Mouse (Mus musculus) lung, embryonic 15.5 days (tissue): ENCODE results near the gene Rpa2. TPM values are rescaled to one million over a fixed set of nuclear protein-coding genes. Genes with fewer than 3 reads are reported as not detected.

Experiments used
- ATAC-seq: fragments of 200-750 bp; cut with Nextera tagmentation; 2 replicates; pipeline ENCODE4 v1.8.0; 2017; ENCODE audit warnings: moderate number of reproducible peaks, borderline replicate concordance; ENCODE audit not compliant: low FRiP score, low TSS enrichment; ENCODE audit errors: extremely low read depth
- H3K27ac ChIP-seq: fragments of 300-500 bp; sonication (generic); 2 replicates; pipeline ENCODE4 v1.5.1; 2015; ENCODE audit warnings: moderate library complexity, mild to moderate bottlenecking, inconsistent platforms
- H3K27me3 ChIP-seq: fragments of 300-500 bp; sonication (generic); 2 replicates; pipeline ENCODE4 v1.6.1; 2015; ENCODE audit warnings: inconsistent platforms
- H3K36me3 ChIP-seq: fragments of 300-500 bp; sonication (generic); 2 replicates; pipeline ENCODE4 v1.6.1; 2015; ENCODE audit warnings: inconsistent platforms
- H3K4me1 ChIP-seq: fragments of 300-500 bp; sonication (generic); 2 replicates; pipeline ENCODE4 v1.6.1; 2015; ENCODE audit warnings: inconsistent platforms
- H3K4me2 ChIP-seq: fragments of 300-500 bp; sonication (generic); 2 replicates; pipeline ENCODE4 v1.6.1; 2015; ENCODE audit warnings: inconsistent platforms, mild to moderate bottlenecking, moderate library complexity
- H3K4me3 ChIP-seq: fragments of 300-500 bp; sonication (generic); 2 replicates; pipeline ENCODE4 v1.5.1; 2015; ENCODE audit warnings: mild to moderate bottlenecking, inconsistent platforms
- H3K9ac ChIP-seq: fragments of 300-500 bp; sonication (generic); 2 replicates; pipeline ENCODE4 v1.6.1; 2015; ENCODE audit warnings: inconsistent platforms
- H3K9me3 ChIP-seq: fragments of 300-500 bp; sonication (generic); 2 replicates; pipeline ENCODE4 v1.6.1; 2016; ENCODE audit warnings: inconsistent platforms
- WGBS: fragments of 180-500 bp; shearing (Covaris S2); methylation state at CpG from one replicate; pipeline ENCODE4 v1.1.7; 2015; 5-methylcytosine and 5-hydroxymethylcytosine counted together
- polyA plus RNA-seq: library from polyadenylated mRNA; unstranded; fragments of >200 nt; fragmentation: Nextera tagmentation; extraction: Ambion mirVana; gene quantifications from 2 replicates; pipeline ENCODE4 v1.2.1, GENCODE M21; 2015

Rpa2 gene
- polyA plus RNA-seq, 1 experiment from 2014 or later = 111 TPM

- H3K9me3 ChIP-seq = no peaks in the 10 kb centered on the region
- no peak overlapping the region for H3K4me3 ChIP-seq
- no peaks in the 10 kb centered on the region for H3K36me3 ChIP-seq
- 0 out of 2 replicates have a peak, but pooled peaks cover 2% of the 10 kb centered on the region for H3K4me1 ChIP-seq
- 86% methylated on average over 7 of the region's 7 CpGs for WGBS
- H3K27ac ChIP-seq = no peak overlapping the region
- no peaks in the 10 kb centered on the region for H3K27me3 ChIP-seq
- no peak for ATAC-seq
- no peak overlapping the region for H3K4me2 ChIP-seq
- H3K9ac ChIP-seq = no peak overlapping the region
Observed at GRCm38 (mm10) chr4:132806620-132807191, 38.6 kb downstream of the Rpa2 start.

- Histone ChIP-seq H3K27ac (no peak overlapping the region), H3K4me2 (no peak overlapping the region), H3K9ac (no peak overlapping the region), H3K4me3 (no peak overlapping the region), H3K36me3 (no peaks in the 10 kb centered on the region), H3K27me3 (no peaks in the 10 kb centered on the region), H3K4me1 (0 out of 2 replicates have a peak, but pooled peaks cover 2% of the 10 kb centered on the region), H3K9me3 (no peaks in the 10 kb centered on the region)
- no peak for ATAC-seq
- 68% methylated on average over 5 of the region's 5 CpGs for WGBS
Observed at GRCm38 (mm10) chr4:132807771-132808641, 39.9 kb downstream of the Rpa2 start.

DNA sequence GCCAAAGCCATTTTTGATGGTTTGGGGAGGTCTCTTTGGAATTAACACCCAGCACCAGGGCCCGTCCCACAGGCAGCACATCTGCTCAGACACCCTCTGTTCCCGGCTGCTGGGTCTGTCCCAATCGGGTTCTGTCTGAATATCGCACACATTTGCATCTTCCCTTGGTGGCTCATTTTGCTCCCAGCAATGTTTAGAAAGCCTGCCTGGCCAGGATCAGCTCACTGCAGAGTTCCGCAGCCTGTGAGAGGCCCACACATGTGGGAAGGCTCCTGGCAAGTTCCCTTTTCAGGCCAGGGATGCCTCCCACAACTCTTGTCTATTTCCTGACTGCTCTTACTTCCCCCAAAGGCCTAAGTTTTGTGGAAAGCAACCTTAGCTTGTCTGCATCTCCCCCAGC, 41.5 kb downstream of the Rpa2 start:
- no peaks in the 10 kb centered on the region for H3K9me3 ChIP-seq
- no peak for ATAC-seq
- 0 out of 2 replicates have a peak, but pooled peaks cover 2% of the 10 kb centered on the region for H3K4me1 ChIP-seq
- no peaks in the 10 kb centered on the region for H3K27me3 ChIP-seq
- H3K4me3 ChIP-seq = no peak overlapping the region
- H3K4me2 ChIP-seq = no peak overlapping the region
- no peak overlapping the region for H3K27ac ChIP-seq
- H3K9ac ChIP-seq = no peak overlapping the region
- WGBS = 83% methylated on average over 5 of the region's 5 CpGs
- H3K36me3 ChIP-seq = no peaks in the 10 kb centered on the region

DNA sequence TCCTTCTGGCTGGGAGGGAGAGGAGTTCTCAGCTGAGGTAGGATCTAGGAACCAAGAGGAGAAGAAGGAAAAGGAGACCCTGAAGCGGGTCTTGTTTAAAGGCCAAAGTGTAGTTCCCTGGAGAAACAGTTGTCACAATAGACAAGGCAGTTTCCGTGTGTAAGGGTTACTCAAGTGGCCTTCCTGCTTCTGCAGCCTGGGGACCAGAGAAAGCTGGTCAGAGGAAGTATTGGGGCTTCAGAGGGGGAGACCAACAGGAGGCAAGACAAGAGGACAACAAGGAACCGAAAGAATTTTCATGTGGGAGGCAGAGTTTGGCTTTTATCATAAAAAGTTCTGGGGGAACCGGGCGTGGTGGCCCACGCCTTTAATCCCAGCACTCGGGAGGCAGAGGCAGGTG, 48.3 kb downstream of the Rpa2 start:
- Histone ChIP-seq H3K9me3 (no peaks in the 10 kb centered on the region), H3K27ac (no peak overlapping the region), H3K9ac (no peak overlapping the region), H3K36me3 (no peaks in the 10 kb centered on the region), H3K4me3 (no peak overlapping the region), H3K27me3 (no peaks in the 10 kb centered on the region), H3K4me2 (no peak overlapping the region), H3K4me1 (no peaks in the 10 kb centered on the region)
- no peak for ATAC-seq
- WGBS = 85% methylated on average over 7 of the region's 7 CpGs

DNA sequence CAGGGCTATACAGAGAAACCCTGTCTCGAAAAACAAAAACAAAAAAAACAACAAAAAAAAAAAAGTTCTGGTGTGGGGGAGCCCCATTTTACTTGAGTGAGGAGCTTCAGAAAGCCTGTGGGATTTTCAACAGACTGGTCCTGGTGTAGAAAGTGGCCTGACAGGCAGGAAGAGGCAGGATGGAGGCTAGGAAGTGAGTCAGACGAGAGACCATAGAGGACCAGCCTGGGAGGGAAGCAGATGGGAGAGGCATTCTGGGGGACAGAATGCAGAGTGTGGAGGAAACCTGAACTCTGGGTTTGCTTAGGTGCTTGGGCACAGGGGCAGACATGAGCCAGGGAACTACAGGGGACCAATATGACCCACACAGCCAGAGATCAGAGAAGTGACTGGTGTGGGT, 48.7 kb downstream of the Rpa2 start:
- Histone ChIP-seq H3K27ac (no peak overlapping the region), H3K27me3 (no peaks in the 10 kb centered on the region), H3K9me3 (no peaks in the 10 kb centered on the region), H3K36me3 (no peaks in the 10 kb centered on the region), H3K9ac (no peak overlapping the region), H3K4me3 (no peak overlapping the region), H3K4me2 (no peak overlapping the region), H3K4me1 (no peaks in the 10 kb centered on the region)
- WGBS = 53% methylated on average over 2 of the region's 2 CpGs
- ATAC-seq = no peak

DNA sequence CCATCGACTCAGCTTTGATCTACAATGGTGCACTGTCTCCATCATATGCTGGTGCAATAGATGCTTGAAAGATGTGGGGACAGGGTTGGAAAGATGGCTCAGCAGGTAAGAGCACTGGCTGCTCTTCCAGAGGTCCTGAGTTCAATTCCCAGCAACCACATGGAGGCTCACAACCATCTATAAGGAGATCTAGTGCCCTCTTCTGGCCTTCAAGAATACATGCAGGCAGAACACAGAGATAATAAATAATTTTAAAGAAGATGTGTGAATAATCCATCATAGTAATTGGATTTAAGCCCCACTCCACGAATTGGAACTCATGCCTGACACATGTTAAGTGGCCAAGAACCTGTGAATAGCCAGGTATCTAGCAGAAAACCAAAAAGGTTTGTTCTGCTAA, 50.3 kb downstream of the Rpa2 start:
- no peak for ATAC-seq
- H3K9ac ChIP-seq = no peak overlapping the region
- H3K9me3 ChIP-seq = no peaks in the 10 kb centered on the region
- no peaks in the 10 kb centered on the region for H3K4me1 ChIP-seq
- H3K27me3 ChIP-seq = no peaks in the 10 kb centered on the region
- WGBS = 53% methylated on average over 2 of the region's 2 CpGs
- no peak overlapping the region for H3K4me2 ChIP-seq
- no peak overlapping the region for H3K27ac ChIP-seq
- no peaks in the 10 kb centered on the region for H3K36me3 ChIP-seq
- H3K4me3 ChIP-seq = no peak overlapping the region

GRCm38 (mm10) chr4:132823614-132824366, 55.7 kb downstream of the Rpa2 start:
- Histone ChIP-seq H3K9me3 (no peaks in the 10 kb centered on the region), H3K9ac (no peak overlapping the region), H3K36me3 (peaks cover 37% of the 10 kb centered on the region), H3K27me3 (no peaks in the 10 kb centered on the region), H3K27ac (no peak overlapping the region), H3K4me3 (no peak overlapping the region), H3K4me2 (no peak overlapping the region), H3K4me1 (no peaks in the 10 kb centered on the region)
- ATAC-seq = no peak
- WGBS = 64% methylated on average over 8 of the region's 8 CpGs

Other genes with a start within 250 kb of the Rpa2 start
- gene Atpif1, start 234.7 kb upstream of the Rpa2 start, polyA plus RNA-seq = 913 and 923 TPM in 2 replicates
- 146 and 157 TPM in 2 replicates for gene Dnajc8, start 232.8 kb upstream of the Rpa2 start, polyA plus RNA-seq
- gene Ptafr, start 204.3 kb upstream of the Rpa2 start, polyA plus RNA-seq = 1.1 and 1.2 TPM in 2 replicates
- gene Eya3, start 129.3 kb upstream of the Rpa2 start, polyA plus RNA-seq = 30.6 and 31.5 TPM in 2 replicates
- 5.1 TPM in 2 replicates for gene Xkr8, start 35.8 kb upstream of the Rpa2 start, polyA plus RNA-seq
- 6.4 and 6.7 TPM in 2 replicates for gene Smpdl3b, start 11.1 kb upstream of the Rpa2 start, polyA plus RNA-seq
- gene Themis2, start 28.1 kb downstream of the Rpa2 start, polyA plus RNA-seq = 0.89 and 0.96 TPM in 2 replicates
- 52.9 and 54.5 TPM in 2 replicates for gene Ppp1r8, start 74.8 kb downstream of the Rpa2 start, polyA plus RNA-seq
- 62.2 and 64.0 TPM in 2 replicates for gene Stx12, start 116.2 kb downstream of the Rpa2 start, polyA plus RNA-seq
- gene Fam76a, start 154.2 kb downstream of the Rpa2 start, polyA plus RNA-seq = 43.0 and 45.8 TPM in 2 replicates
- gene Fgr, start 205.8 kb downstream of the Rpa2 start, polyA plus RNA-seq = 0.69 and 0.74 TPM in 2 replicates
- gene Ahdc1, start 242.9 kb downstream of the Rpa2 start, polyA plus RNA-seq = 8.5 and 10.5 TPM in 2 replicates